Mouse (Mus musculus) brain, embryonic 14.5 days (tissue): ENCODE data around the gene P4ha2.

Experiments
- CTCF ChIP-seq: fragments of 200-500 bp; IDR thresholded peaks from 2 replicates; pipeline ENCODE4 v1.5.1; 2012; ENCODE audit warnings: inconsistent platforms, mild to moderate bottlenecking, moderate library complexity, borderline replicate concordance; ENCODE audit not compliant: insufficient read depth, insufficient read length; ENCODE audit errors: extremely low read depth
- POLR2A ChIP-seq: fragments of 200-500 bp; IDR thresholded peaks from 2 replicates; pipeline ENCODE4 v1.6.1; 2012; ENCODE audit warnings: mild to moderate bottlenecking, inconsistent platforms, borderline replicate concordance; ENCODE audit not compliant: poor library complexity, insufficient read depth, insufficient read length, severe bottlenecking; ENCODE audit errors: extremely low read depth

DNA sequence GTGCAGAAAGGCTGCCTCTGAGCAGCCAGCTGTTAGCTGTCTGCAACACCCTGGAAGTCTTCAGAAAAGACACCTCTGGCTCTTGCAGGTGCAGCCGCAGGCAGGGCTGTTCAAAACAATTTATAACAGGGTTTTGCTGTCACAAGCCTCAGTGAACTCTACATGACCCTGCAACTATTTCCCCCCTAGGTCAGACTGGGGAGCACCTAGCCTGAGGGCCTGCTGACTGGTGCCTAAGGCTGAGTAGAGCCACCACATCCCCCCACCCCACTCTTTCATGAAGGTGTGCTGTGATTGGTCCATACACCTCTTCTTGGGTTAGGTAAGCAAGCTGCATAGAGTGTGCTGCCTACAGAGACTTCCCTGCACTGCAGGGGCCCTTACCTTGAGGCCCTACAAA is 63.1 kb downstream of the P4ha2 start:
- TF ChIP-seq POLR2A = no peak
- no peak for TF ChIP-seq CTCF
